Mouse (Mus musculus) heart, adult 9 months (tissue): ENCODE data around the gene Hist1h4c.

ENCODE experiments used
- DNase-seq, 2 experiments: peaks; one replicate each; pipeline ENCODE4 v3.0.0; 2022; ENCODE audit warnings: low spot score in 2 of 2

The Hist1h4c gene

DNA sequence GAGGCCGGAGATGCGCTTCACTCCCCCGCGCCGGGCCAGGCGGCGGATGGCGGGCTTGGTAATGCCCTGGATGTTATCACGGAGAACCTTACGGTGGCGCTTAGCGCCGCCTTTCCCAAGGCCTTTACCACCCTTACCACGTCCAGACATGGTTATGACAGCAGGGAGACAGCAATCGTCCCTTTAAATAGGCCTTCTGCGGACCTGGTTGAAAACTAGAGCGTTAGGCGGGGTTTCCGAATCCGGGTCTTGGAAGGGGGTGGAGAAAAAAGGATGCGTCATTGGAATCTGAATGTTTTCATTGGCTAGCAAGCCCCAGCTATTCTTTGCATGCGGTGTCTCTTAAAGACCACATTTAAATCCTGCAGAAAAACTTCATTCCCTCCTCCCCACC is at the start of gene Hist1h4c:
Hist1h4c (minus strand) TSS at position 155 of the 394 bp plus-strand sequence.
- DNase-seq = peak; percentile 99 to 100

DNA sequence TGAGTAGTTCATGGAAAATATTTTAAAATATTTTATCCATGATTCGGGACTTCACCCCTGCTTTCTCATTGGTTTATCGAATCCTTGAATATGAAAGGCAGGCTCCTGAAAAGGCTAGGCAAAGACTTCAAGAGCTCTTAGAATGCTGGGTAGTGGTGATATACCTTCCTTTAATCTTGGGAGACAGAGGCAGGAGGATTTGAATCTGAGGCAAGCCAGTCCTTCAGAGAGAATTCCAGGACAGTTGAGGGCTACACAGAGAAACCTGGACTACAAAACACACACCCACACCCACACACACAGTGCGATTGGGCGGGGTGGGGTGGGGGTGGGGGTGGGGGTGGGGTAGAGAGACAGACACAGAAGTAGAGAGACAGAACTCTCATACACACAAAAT is 49.6 kb upstream of the Hist1h4c start:
- no peak for DNase-seq

- DNase-seq = no peak
Measured at GRCm38 (mm10) chr13:23747081-23747891, 49.0 kb upstream of the Hist1h4c start.

DNA sequence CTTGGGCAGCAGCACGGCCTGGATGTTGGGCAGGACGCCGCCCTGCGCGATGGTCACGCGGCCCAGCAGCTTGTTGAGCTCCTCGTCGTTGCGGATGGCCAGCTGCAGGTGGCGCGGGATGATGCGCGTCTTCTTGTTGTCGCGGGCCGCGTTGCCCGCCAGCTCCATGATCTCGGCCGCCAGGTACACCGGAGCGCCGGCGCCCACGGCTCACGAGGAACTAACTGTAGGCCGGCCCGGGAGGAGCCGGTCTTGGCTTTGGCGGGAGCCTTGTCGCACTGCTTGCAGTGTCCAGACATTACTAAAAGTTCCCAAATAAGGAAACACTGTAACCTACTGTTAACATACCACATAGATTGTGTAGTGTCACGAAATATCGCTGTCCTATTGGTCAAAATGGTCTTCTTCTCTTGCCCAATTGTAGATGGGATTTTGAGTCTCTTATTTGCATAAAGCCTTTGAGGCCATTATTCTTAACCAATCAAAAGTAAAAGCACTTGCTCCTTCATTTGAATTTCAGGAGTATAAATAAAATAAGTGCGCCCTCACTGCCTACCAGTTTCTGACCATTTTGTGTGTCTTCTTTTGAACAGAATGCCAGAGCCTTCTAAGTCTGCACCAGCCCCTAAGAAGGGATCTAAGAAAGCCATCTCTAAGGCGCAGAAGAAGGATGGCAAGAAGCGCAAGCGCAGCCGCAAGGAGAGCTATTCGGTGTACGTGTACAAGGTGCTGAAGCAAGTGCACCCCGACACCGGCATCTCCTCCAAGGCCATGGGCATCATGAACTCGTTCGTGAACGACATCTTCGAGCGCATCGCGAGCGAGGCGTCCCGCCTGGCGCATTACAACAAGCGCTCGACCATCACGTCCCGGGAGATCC is 48.2 kb upstream of the Hist1h4c start, which contains the start of gene Hist1h2bb:
Hist1h2bb (plus strand) TSS at position 534 of the 880 bp plus-strand sequence.
- DNase-seq = peak; percentile 88 to 95

DNA sequence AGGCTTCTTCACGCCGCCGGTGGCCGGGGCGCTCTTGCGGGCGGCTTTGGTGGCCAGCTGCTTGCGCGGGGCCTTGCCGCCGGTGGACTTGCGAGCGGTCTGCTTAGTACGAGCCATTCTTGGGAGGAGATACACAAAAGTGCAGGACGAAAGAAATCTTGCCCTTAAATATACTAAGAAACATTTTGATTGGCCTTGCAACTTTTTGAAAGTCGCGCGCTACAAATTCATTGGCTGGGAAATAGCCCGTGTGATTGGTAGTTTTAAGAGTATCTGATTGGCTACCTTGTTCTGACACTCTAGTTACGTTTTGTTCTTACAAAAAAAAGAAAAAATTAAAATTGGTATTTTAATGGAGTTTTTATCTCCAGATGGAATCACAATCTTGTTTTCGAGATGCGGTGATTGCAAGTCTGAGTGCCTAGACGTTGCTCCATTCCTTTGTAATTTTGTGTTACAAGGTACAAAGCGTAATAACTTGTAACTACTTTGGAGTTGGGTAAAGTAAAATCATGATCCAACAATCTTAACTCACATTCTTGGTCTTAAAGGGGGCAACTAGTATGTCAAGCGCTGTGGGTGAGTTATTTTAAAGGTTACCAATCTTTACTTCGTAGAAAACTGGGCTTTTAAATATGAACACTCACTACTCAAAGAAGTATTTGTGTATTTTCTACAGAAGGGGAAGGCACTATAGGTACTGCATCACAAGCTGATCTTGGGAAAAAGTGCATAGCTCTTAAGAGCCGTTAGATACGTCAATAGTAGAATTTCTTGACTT is 47.3 kb upstream of the Hist1h4c start, which contains the start of gene Hist1h3c:
Hist1h3c (minus strand) TSS at position 222 of the 781 bp plus-strand sequence.
- DNase-seq = peak; percentile 75 to 83

- DNase-seq = no peak
Measured at GRCm38 (mm10) chr13:23744421-23745380, 46.4 kb upstream of the Hist1h4c start.

- no peak for DNase-seq
Measured at GRCm38 (mm10) chr13:23743963-23744362, 45.7 kb upstream of the Hist1h4c start.

DNA sequence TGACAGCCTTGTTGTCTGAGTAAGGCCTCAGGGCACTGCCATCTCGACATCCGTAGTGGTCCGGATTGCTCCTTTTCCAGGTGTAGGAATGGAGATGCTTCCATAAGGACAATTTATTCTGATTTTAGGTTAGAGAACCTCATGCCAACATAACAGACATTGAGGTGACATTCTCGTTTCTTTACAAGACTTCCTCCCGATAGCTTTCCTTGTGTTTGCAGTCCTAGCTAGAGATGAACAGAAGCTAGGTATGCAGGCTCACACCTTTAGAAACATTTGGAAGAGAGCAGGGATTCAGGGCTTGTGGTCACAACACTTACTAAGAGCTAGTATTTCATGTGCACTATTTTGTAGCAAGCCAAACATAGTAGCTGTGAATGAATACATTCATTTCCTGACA is 45.0 kb upstream of the Hist1h4c start:
- no peak for DNase-seq

- DNase-seq = no peak
Measured at GRCm38 (mm10) chr13:23742007-23742406, 43.8 kb upstream of the Hist1h4c start.

DNA sequence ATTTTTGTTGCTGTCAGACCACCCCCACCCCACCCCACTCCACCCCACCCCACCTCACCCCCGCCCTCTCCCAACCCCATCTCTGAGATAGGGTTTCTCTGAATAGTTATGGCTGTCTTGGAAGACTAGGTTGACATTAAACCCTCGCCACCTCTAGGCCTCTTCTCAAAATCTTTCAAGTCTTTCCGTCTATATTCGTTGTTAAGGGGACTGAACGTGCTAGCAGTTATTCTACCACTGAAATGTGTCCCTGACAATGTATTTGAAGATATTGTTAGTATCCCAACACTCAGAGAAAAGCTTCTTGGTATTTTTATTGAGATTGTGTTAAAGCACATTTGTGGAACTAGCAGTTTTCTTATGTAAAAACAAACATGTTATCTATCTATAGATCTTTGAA is 42.7 kb upstream of the Hist1h4c start:
- DNase-seq = no peak

DNA sequence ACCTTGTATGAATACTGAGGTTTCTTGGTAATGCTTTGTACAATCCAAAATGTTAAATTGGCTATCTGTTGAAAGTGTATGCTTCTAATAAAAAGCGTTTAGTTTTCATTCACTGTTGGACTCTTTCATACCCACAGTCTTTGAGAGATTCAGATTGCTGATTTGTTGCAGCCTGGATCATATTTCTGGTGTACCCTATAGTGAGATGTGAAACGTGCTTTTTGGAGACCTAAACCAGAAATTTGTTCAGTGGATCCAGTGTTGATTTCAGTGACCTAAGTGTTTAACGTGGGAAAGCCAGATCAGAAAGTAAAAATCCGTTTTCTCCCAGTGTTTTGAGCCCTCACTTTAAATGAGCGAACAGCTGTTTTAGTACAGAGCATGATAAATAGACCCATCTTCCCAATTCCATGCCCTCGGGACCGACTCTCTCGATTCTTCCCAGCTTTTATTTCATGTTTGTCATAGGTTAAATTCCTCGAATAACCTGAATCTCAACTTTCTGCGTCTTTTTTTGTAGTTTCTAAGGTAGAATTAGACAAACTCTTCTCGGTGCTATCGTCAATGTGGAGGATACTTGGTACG is 42.1 kb upstream of the Hist1h4c start:
- DNase-seq = no peak

- DNase-seq = no peak
Measured at GRCm38 (mm10) chr13:23739922-23740252, 41.6 kb upstream of the Hist1h4c start.

- DNase-seq = peak; percentile 98 to 99
Measured at GRCm38 (mm10) chr13:23739069-23739921, 41.0 kb upstream of the Hist1h4c start.

- peak; percentile 92 to 96 for DNase-seq
Measured at GRCm38 (mm10) chr13:23738677-23739068, 40.4 kb upstream of the Hist1h4c start, which contains the start of gene Hist1h1c. Hist1h1c (plus strand) TSS chr13:23738808.

- DNase-seq = peak in 1 of 2 experiments; percentile 36
Measured at GRCm38 (mm10) chr13:23738041-23738440, 39.8 kb upstream of the Hist1h4c start.

- DNase-seq = no peak
Measured at GRCm38 (mm10) chr13:23737091-23737490, 38.8 kb upstream of the Hist1h4c start.

DNA sequence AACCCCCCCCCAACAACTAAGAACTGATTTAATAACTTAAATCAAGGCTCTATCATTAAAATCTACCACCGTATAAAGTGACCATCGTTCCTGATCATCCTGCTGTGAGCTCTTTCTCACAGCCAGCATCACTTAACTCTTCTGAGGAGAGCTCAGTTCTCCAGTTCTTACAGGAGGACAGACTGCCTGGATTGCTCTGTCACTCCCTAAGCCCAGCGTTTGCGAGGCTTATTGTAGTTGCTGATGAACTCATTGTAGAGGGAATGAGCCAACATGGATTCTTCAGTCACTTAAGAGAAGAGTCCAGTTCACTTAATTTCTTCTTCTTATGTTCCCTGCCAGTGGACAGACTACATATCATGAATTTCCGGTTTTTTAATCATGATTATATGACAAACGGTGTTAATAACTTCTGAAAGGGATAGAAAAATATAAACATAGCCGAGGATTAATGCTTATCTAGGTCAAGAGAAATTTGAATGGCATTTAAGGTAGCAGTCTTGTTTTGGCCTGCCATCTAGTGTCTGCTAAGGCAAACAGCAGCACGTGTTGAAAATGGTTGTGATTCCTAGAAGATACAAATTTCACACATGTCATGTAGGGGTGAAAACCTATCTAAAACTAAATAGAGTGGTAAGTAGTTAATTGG is 34.0 kb upstream of the Hist1h4c start:
- DNase-seq = peak in 1 of 2 experiments; percentile 39

- peak; percentile 27 to 55 for DNase-seq
Measured at GRCm38 (mm10) chr13:23730479-23730878, 32.2 kb upstream of the Hist1h4c start.

DNA sequence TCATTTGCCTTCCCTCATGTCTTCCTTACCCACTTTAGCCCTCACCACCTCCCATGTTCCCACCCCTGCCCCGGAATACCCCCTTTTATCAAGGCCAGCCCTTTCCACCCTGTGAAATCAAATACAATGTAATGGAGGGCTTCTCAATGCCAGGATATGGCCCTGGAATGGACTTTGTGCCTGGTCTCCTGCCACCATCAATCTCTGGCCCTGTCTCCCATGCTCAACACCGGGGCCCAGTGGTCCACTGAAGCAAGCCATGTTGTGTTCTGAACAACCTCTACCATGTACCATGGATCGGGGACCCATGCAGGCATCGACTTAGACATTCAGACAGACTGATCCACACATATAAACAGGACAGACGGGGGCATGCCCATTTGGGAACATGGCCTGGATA is 31.5 kb upstream of the Hist1h4c start:
- DNase-seq = no peak
